In the genomic region with DNA sequence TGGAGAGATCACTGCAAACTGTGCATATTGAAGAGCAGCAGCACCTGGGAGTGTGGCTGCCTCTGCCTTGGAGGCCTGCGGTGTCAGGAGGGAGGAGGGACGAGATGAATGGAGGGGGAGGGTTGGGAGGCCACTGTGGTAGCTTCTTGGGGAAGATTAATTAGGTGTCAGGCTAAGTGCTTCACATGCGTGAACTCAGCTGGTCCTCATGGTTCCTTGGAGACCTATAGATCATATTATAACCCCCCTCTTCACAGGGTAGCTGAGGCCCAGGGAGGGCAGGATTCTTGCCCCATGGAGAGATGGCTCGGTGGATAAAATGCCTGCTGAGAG, we compare ENCODE assay signal across 13 mouse cellular contexts. TPM values are rescaled to one million over a fixed set of nuclear protein-coding genes. Genes with fewer than 3 reads are reported as not detected.
DNase-seq lines count a peak whose midpoint lies in the region; ATAC-seq and TF ChIP-seq lines count a peak whose summit lies in the region.
"Had no signal": no experiment of that assay in that cellular context is flagged by ENCODE, and none has a peak within 500 bp of the region (broad histone marks: within the 10 kb centered on the region; RNA-seq: fewer than 3 reads in every experiment).

No protein-coding gene starts in this region.

- H3K27me3 ChIP-seq in midbrain, embryonic 11.5 days (ENCODE audit: control insufficient read depth, insufficient read depth, low read length) = no peaks in the 10 kb centered on the region
- H3K27me3 ChIP-seq in midbrain, embryonic 10.5 days (ENCODE audit: low read depth, poor library complexity, severe bottlenecking) = peaks cover 30% of the 10 kb centered on the region
- no peaks in the 10 kb centered on the region for H3K27me3 ChIP-seq in embryonic facial prominence, embryonic 15.5 days
- H3K27me3 ChIP-seq in neural tube, embryonic 12.5 days (replicated peaks) = no peaks in the 10 kb centered on the region
- H3K27me3 ChIP-seq: limb, embryonic 13.5 days; lung, embryonic 15.5 days had no signal

- no peak for TF ChIP-seq POLR2A in bone marrow macrophage, adult 2 months (IDR thresholded peaks at IDR 0.05; ENCODE audit: borderline replicate concordance, low read depth, low read length)

- no peak overlapping the region for H3K4me3 ChIP-seq in midbrain, embryonic 11.5 days (ENCODE audit: low read depth, low read length)
- no peak overlapping the region for H3K4me3 ChIP-seq in midbrain, embryonic 10.5 days
- peak overlapping the region; percentile 34 for H3K4me3 ChIP-seq in bone marrow macrophage, adult 2 months (ENCODE audit: insufficient read depth, low read length)
- H3K4me3 ChIP-seq in embryonic facial prominence, embryonic 15.5 days (replicated peaks) = no peak overlapping the region
- H3K4me3 ChIP-seq in neural tube, embryonic 12.5 days = no peak overlapping the region
- H3K4me3 ChIP-seq: erythroblast, embryonic 14.5 days; limb, embryonic 13.5 days; lung, embryonic 15.5 days had no signal

- no peak for TF ChIP-seq CTCF in bone marrow macrophage, adult 2 months (IDR thresholded peaks at IDR 0.05; ENCODE audit: low read depth, low read length)

- no peaks in the 10 kb centered on the region for H3K36me3 ChIP-seq in midbrain, embryonic 11.5 days (ENCODE audit: control insufficient read depth, insufficient read depth, low read length)
- no peaks in the 10 kb centered on the region for H3K36me3 ChIP-seq in midbrain, embryonic 10.5 days
- H3K36me3 ChIP-seq in embryonic facial prominence, embryonic 15.5 days = no peaks in the 10 kb centered on the region
- H3K36me3 ChIP-seq in neural tube, embryonic 12.5 days = no peaks in the 10 kb centered on the region
- H3K36me3 ChIP-seq: limb, embryonic 13.5 days; lung, embryonic 15.5 days had no signal

- 10% methylated on average over 4 of the region's 4 CpGs for WGBS in midbrain, embryonic 11.5 days
- WGBS in midbrain, embryonic 10.5 days = 12% methylated on average over 4 of the region's 4 CpGs
- WGBS in embryonic facial prominence, embryonic 15.5 days = 21% methylated on average over 4 of the region's 4 CpGs
- 3% methylated on average over 4 of the region's 4 CpGs for WGBS in neural tube, embryonic 12.5 days

- no peak for DNase-seq in midbrain, embryonic 11.5 days (ENCODE audit: low spot score, missing footprints)
- no peak for DNase-seq in midbrain, embryonic 10.5 days (ENCODE audit: low spot score)
- DNase-seq in Muller cell, postnatal 12 days (ENCODE audit: inconsistent ontology term) = no peak
- DNase-seq in gastrocnemius, postnatal 4 days (ENCODE audit: low spot score in 2 of 2) = no peak
- no peak for DNase-seq in right cerebral cortex, adult 18-20 months
- DNase-seq: cerebellum, postnatal 14 days had no signal

- ATAC-seq in midbrain, embryonic 11.5 days (ENCODE audit: low FRiP score) = peak; percentile 16; the same call in 1 of the 2 replicates
- 0 out of 2 replicates have a peak, but pooled peaks have one; percentile 40 for ATAC-seq in embryonic facial prominence, embryonic 15.5 days (ENCODE audit: insufficient number of reproducible peaks, low FRiP score, low TSS enrichment, low read depth)
- ATAC-seq in neural tube, embryonic 12.5 days (ENCODE audit: low FRiP score, low read depth) = peak; percentile 91

- H3K4me1 ChIP-seq in midbrain, embryonic 11.5 days (ENCODE audit: control insufficient read depth, insufficient read depth, low read length) = peaks cover 2% of the 10 kb centered on the region; the same call in 1 of the 2 replicates
- peaks cover 21% of the 10 kb centered on the region for H3K4me1 ChIP-seq in midbrain, embryonic 10.5 days
- peaks cover 88% of the 10 kb centered on the region for H3K4me1 ChIP-seq in bone marrow macrophage, adult 2 months (ENCODE audit: control insufficient read depth, insufficient read depth, low read length)
- 0 out of 2 replicates have a peak, but pooled peaks cover 2% of the 10 kb centered on the region for H3K4me1 ChIP-seq in embryonic facial prominence, embryonic 15.5 days
- peaks cover 30% of the 10 kb centered on the region for H3K4me1 ChIP-seq in neural tube, embryonic 12.5 days

- H3K9me3 ChIP-seq in midbrain, embryonic 11.5 days (ENCODE audit: control insufficient read depth, low read length) = no peaks in the 10 kb centered on the region
- no peaks in the 10 kb centered on the region for H3K9me3 ChIP-seq in midbrain, embryonic 10.5 days (replicated peaks)
- H3K9me3 ChIP-seq in embryonic facial prominence, embryonic 15.5 days (replicated peaks) = no peaks in the 10 kb centered on the region
- no peaks in the 10 kb centered on the region for H3K9me3 ChIP-seq in neural tube, embryonic 12.5 days
- H3K9me3 ChIP-seq: limb, embryonic 13.5 days; lung, embryonic 15.5 days had no signal

- H3K4me2 ChIP-seq in midbrain, embryonic 11.5 days = no peak overlapping the region
- no peak overlapping the region for H3K4me2 ChIP-seq in embryonic facial prominence, embryonic 15.5 days (replicated peaks)
- no peak overlapping the region; the same call in 1 of the 2 replicates for H3K4me2 ChIP-seq in neural tube, embryonic 12.5 days (replicated peaks)
- H3K4me2 ChIP-seq: limb, embryonic 13.5 days; lung, embryonic 15.5 days had no signal

- H3K27ac ChIP-seq in midbrain, embryonic 11.5 days (ENCODE audit: low read depth, low read length) = no peak overlapping the region
- no peak overlapping the region for H3K27ac ChIP-seq in midbrain, embryonic 10.5 days (replicated peaks)
- H3K27ac ChIP-seq in bone marrow macrophage, adult 2 months (ENCODE audit: insufficient read depth, low read depth, low read length) = peak overlapping the region; percentile 99
- no peak overlapping the region for H3K27ac ChIP-seq in embryonic facial prominence, embryonic 15.5 days (replicated peaks)
- no peak overlapping the region for H3K27ac ChIP-seq in neural tube, embryonic 12.5 days
- H3K27ac ChIP-seq: kidney, postnatal 0 days; limb, embryonic 13.5 days; lung, embryonic 15.5 days had no signal

- H3K9ac ChIP-seq in midbrain, embryonic 11.5 days (ENCODE audit: low read length) = no peak overlapping the region
- no peak overlapping the region for H3K9ac ChIP-seq in embryonic facial prominence, embryonic 15.5 days
- H3K9ac ChIP-seq in neural tube, embryonic 12.5 days = no peak overlapping the region
- H3K9ac ChIP-seq: limb, embryonic 13.5 days; lung, embryonic 15.5 days had no signal

RNA-seq across cellular contexts. Expression of a gene that starts 23.4 kb away (rescaled TPM):
- polyA plus RNA-seq in midbrain, embryonic 11.5 days (2014; fragmentation: Nextera tagmentation; extraction: Ambion mirVana) = 6.1 and 6.6 TPM in 2 replicates
- polyA plus RNA-seq in midbrain, embryonic 10.5 days (2016; fragmentation: Nextera tagmentation; extraction: Ambion mirVana) = 4.0 and 4.9 TPM in 2 replicates
- polyA plus RNA-seq in bone marrow macrophage, adult 2 months (2012; ENCODE audit: insufficient read depth, insufficient read length, missing spikeins) = 42.6 and 44.7 TPM in 2 replicates
- 20.0 and 21.0 TPM in 2 replicates for polyA plus RNA-seq in embryonic facial prominence, embryonic 15.5 days (2015; fragmentation: Nextera tagmentation; extraction: Ambion mirVana)
- polyA plus RNA-seq in neural tube, embryonic 12.5 days (2016; fragmentation: Nextera tagmentation; extraction: Ambion mirVana) = 14.3 and 14.5 TPM in 2 replicates
- 10 to 100 TPM; 11.3 to 11.8 TPM for total RNA-seq in gastrocnemius, postnatal 4 days (2021)

Comparison
In these comparisons a context has a peak if more than half of its experiments do, and no peak if none do; other contexts are left out.
1. ATAC-seq: peak in every context shown above with its lines; median percentile 91 in neural tube, embryonic 12.5 days; 40 in embryonic facial prominence, embryonic 15.5 days; 16 in midbrain, embryonic 11.5 days.